Mouse (Mus musculus) erythroblast, embryonic 14.5 days (primary cell): ENCODE data around the gene Josd1.

Experiments
- GATA1 ChIP-seq: IDR thresholded peaks from 2 replicates; pipeline ENCODE4 v1.6.1; 2012; ENCODE audit warnings: low read length, inconsistent platforms, mixed read lengths
- TAL1 ChIP-seq: IDR thresholded peaks from 3 replicates; pipeline ENCODE4 v1.6.1; 2012; ENCODE audit warnings: low read length, inconsistent platforms, mixed read lengths

DNA sequence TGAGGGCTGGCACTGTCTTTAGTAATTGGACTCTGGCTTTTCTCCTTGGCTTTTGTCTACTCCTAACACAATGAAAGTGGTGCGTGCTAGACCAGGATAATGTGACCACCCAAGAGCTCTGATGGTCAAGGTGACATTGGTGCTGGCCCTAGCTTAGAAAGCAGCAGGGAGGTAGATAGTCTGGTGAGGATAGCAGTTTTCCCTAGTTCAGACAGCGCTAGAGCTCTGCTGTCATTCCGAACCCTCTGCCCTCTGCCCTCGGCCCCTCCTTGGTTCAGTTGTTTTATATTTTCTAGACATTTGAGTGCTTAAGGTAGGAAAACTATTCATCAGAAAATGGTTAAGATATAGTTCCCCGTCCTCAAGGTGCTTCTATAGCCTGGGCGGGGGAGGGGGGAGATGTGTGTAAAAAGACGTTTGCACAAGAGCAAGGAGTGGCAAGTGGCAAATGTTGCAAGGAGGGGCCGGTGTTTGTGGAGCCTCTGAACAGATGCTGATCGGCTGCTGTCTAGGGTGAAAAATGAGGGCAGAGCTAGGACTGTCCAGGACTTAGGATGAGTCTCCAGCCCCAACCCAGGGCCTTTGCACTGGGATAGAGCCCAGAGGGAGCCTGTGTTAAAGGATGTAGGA is 10.0 kb upstream of the Josd1 start:
- TF ChIP-seq GATA1 (no peak), TAL1 (no peak)
